Mouse (Mus musculus) E14TG2a.4 (cell line): ENCODE measurements around the gene Plcb1.

Experiments
- CTCF ChIP-seq: conservative IDR thresholded peaks from 2 replicates; pipeline ENCODE4 v1.5.1; 2014; ENCODE audit warnings: low read length
- POU5F1 ChIP-seq: IDR thresholded peaks from 2 replicates; pipeline ENCODE4 v1.6.1; 2014; ENCODE audit warnings: low read length, borderline replicate concordance

GRCm38 (mm10) chr2:135394698-135395097, 608.8 kb downstream of the Plcb1 start:
- TF ChIP-seq CTCF: no peak
- TF ChIP-seq POU5F1: no peak
